Comparison of ENCODE assay signal across 25 mouse cellular contexts in the genomic region with DNA sequence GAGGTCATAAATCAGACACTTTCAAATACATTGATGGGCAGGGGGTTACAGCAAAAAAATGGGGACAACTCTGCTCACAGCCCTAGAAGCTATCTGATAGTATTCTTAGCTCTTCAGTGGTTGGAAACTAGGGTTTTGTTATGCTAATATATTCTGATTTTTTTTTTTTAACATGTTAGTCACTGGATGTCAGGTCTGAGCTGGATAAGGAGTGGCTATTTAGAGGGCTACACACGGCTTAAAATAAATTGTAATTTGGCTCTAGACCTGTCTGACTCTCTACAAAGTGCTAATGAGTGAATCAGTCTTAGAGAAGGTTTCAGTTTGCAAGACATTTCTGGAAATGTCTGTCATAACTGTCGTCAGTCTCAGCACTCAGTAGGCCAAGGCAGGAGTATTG. TPM values are rescaled to one million over a fixed set of nuclear protein-coding genes. Genes with fewer than 3 reads are reported as not detected.
DNase-seq lines count a peak whose midpoint lies in the region; ATAC-seq and TF ChIP-seq lines count a peak whose summit lies in the region.
"Had no signal": no experiment of that assay in that cellular context is flagged by ENCODE, and none has a peak within 500 bp of the region (broad histone marks: within the 10 kb centered on the region; RNA-seq: fewer than 3 reads in every experiment).

No protein-coding gene starts in this region.

- TF ChIP-seq EP300 in ES-Bruce4 (IDR thresholded peaks at IDR 0.05; ENCODE audit: insufficient read depth, low read depth, low read length): no peak

- no peak overlapping the region for H3K4me2 ChIP-seq in neural tube, embryonic 15.5 days
- H3K4me2 ChIP-seq: forebrain, embryonic 13.5 days; heart, embryonic 13.5 days; hindbrain, embryonic 14.5 days had no signal

- no peaks in the 10 kb centered on the region for H3K27me3 ChIP-seq in ES-Bruce4 (ENCODE audit: control insufficient read depth, insufficient read depth, low read length, poor library complexity, severe bottlenecking)
- H3K27me3 ChIP-seq in neural tube, embryonic 15.5 days (replicated peaks): no peaks in the 10 kb centered on the region
- H3K27me3 ChIP-seq: forebrain, embryonic 13.5 days; heart, embryonic 13.5 days had no signal

- no peak for TF ChIP-seq CTCF in ES-Bruce4 (IDR thresholded peaks at IDR 0.05; ENCODE audit: low read depth, low read length)

- peaks cover 5% of the 10 kb centered on the region for H3K4me1 ChIP-seq in ES-Bruce4 (ENCODE audit: control insufficient read depth, insufficient read depth, low read length)
- H3K4me1 ChIP-seq in neural tube, embryonic 15.5 days: no peaks in the 10 kb centered on the region
- H3K4me1 ChIP-seq: forebrain, embryonic 10.5 days; forebrain, embryonic 13.5 days had no signal

- H3K36me3 ChIP-seq in ES-Bruce4 (ENCODE audit: control insufficient read depth, insufficient read depth, low read length, poor library complexity, severe bottlenecking): peaks cover 22% of the 10 kb centered on the region
- H3K36me3 ChIP-seq in neural tube, embryonic 15.5 days: no peaks in the 10 kb centered on the region; the same call in 1 of the 2 replicates
- H3K36me3 ChIP-seq: heart, embryonic 10.5 days; heart, embryonic 13.5 days had no signal

- H3K27ac ChIP-seq in ES-Bruce4 (ENCODE audit: insufficient read depth, low read length): peak overlapping the region; percentile 80; the same call in 1 of the 2 replicates
- H3K27ac ChIP-seq in neural tube, embryonic 15.5 days (replicated peaks): no peak overlapping the region
- H3K27ac ChIP-seq: forebrain, embryonic 10.5 days; forebrain, embryonic 13.5 days; heart, adult 2 months; heart, embryonic 10.5 days; heart, embryonic 13.5 days; hindbrain, embryonic 14.5 days; hindbrain, postnatal 0 days had no signal

- no peaks in the 10 kb centered on the region for H3K9me3 ChIP-seq in ES-Bruce4 (replicated peaks; ENCODE audit: control insufficient read depth, insufficient read depth, low read length, poor library complexity, severe bottlenecking)
- H3K9me3 ChIP-seq in neural tube, embryonic 15.5 days (replicated peaks): no peaks in the 10 kb centered on the region
- H3K9me3 ChIP-seq: heart, embryonic 10.5 days had no signal

- no peak for TF ChIP-seq POLR2A in ES-Bruce4 (IDR thresholded peaks at IDR 0.05; ENCODE audit: insufficient read depth, low read length)

- H3K9ac ChIP-seq in ES-Bruce4 (ENCODE audit: low read depth, poor library complexity, severe bottlenecking): no peak overlapping the region
- no peak overlapping the region for H3K9ac ChIP-seq in neural tube, embryonic 15.5 days (replicated peaks)
- H3K9ac ChIP-seq: forebrain, embryonic 13.5 days; heart, embryonic 13.5 days; hindbrain, embryonic 14.5 days had no signal

- no peak for DNase-seq in frontal cortex, adult 2 months (ENCODE audit: extremely low spot score in 1 of 2, low spot score in 1 of 2)
- peak; percentile 70 for DNase-seq in R1 (ENCODE audit: low read depth, low spot score)
- DNase-seq: adrenal gland, postnatal 10 days; adrenal gland, postnatal 36 days; cerebellum, adult 18-20 months; cerebellum, adult 9-10 months; cerebellum, postnatal 14 days; gastrocnemius, postnatal 25 days; heart, adult 2 months; heart, postnatal 14 days; heart, postnatal 4 days had no signal

- H3K4me3 ChIP-seq in ES-Bruce4 (ENCODE audit: low read depth, low read length): no peak overlapping the region
- H3K4me3 ChIP-seq in neural tube, embryonic 15.5 days (replicated peaks): no peak overlapping the region
- H3K4me3 ChIP-seq: forebrain, embryonic 10.5 days; forebrain, embryonic 13.5 days; heart, adult 2 months; heart, embryonic 10.5 days; heart, embryonic 13.5 days had no signal

- peak; percentile 62 for ATAC-seq in frontal cortex, adult (ENCODE audit: low TSS enrichment)
- ATAC-seq in neural tube, embryonic 15.5 days (ENCODE audit: low FRiP score): no peak
- no peak for ATAC-seq in megakaryocyte-erythroid progenitor cell, adult 5-6 weeks (replicated peaks; ENCODE audit: low FRiP score, low TSS enrichment, poor library complexity, severe bottlenecking)
- ATAC-seq: forebrain, embryonic 13.5 days; forebrain, embryonic 16.5 days; hindbrain, postnatal 0 days; inflammation-experienced regulatory T-cells, adult 6 months; intestine, embryonic 16.5 days had no signal

- WGBS in neural tube, embryonic 15.5 days: 74% methylated on average over 2 of the region's 2 CpGs

RNA-seq across cellular contexts. Expression of gene Enpp3, which starts 37.5 kb away (rescaled TPM):
- 0.57 and 0.94 TPM in 2 replicates for polyA plus RNA-seq in frontal cortex, adult 2 months (2012; rRNA removed)
- 74.7 and 74.9 TPM in 2 replicates for polyA plus RNA-seq in ES-Bruce4 (2011; ENCODE audit: insufficient read depth, insufficient read length, low read depth, missing spikeins)
- 3.7 and 4.8 TPM in 2 replicates for polyA plus RNA-seq in neural tube, embryonic 15.5 days (2015; fragmentation: Nextera tagmentation; extraction: Ambion mirVana)
- 1.2 and 2.3 TPM in 2 replicates for total RNA-seq in megakaryocyte-erythroid progenitor cell, adult 5-6 weeks (2014; fragmentation: Nextera tagmentation)
- total RNA-seq in megakaryocyte-erythroid progenitor cell, adult 5-6 weeks (2017): 1.4 TPM in 2 replicates
- total RNA-seq: granulocyte monocyte progenitor cell, adult 5-6 weeks had no signal
- polyA plus RNA-seq: inflammation-experienced regulatory T-cells, adult 6 months had no signal

Comparison
In these comparisons a context has a peak if more than half of its experiments do, and no peak if none do; other contexts are left out.
1. RNA of gene Enpp3, which starts 37.5 kb away (polyA plus RNA-seq): 74.7 to 74.9 TPM in ES-Bruce4; 3.7 to 4.8 TPM in neural tube, embryonic 15.5 days and 0.57 to 0.94 TPM in frontal cortex, adult 2 months; every median in the first group is over 10 times any median in the second.